Mouse (Mus musculus): ENCODE results near the gene Hoxa11. TPM values are rescaled to one million over a fixed set of nuclear protein-coding genes. Genes with fewer than 3 reads are reported as not detected.

Hoxa11 gene
- polyA plus RNA-seq, 1 experiment from 2014 or later: not detected

GRCm38 (mm10) chr6:52203121-52203370 is 42.6 kb downstream of the Hoxa11 start:
- TF ChIP-seq CTCF (IDR thresholded peaks at IDR 0.05): no peak
- no peak for TF ChIP-seq EP300 (IDR thresholded peaks at IDR 0.05)
- Histone ChIP-seq H3K4me1 (ENCODE audit: insufficient read depth, low read depth, low read length) (no peaks in the 10 kb centered on the region; the same call in 1 of the 2 replicates), H3K9ac (replicated peaks; ENCODE audit: low read depth) (peak overlapping the region; percentile 92), H3K27ac (ENCODE audit: low read length) (peak overlapping the region; percentile 87), H3K4me3 (ENCODE audit: low read depth, low read length) (peak overlapping the region; percentile 60), H3K27me3 (replicated peaks; ENCODE audit: insufficient read depth, low read length) (peaks cover 26% of the 10 kb centered on the region; the same call in 1 of the 2 replicates), H3K36me3 (ENCODE audit: insufficient read depth, low read length) (no peaks in the 10 kb centered on the region), H3K9me3 (ENCODE audit: low read length) (no peaks in the 10 kb centered on the region), H3K4me2 (replicated peaks; ENCODE audit: low read depth, low read length) (peak overlapping the region; percentile 55)
- 11% methylated on average over 10 of the region's 10 CpGs for WGBS
- no peak for DNase-seq (ENCODE audit: low spot score)
- no peak for ATAC-seq

DNA sequence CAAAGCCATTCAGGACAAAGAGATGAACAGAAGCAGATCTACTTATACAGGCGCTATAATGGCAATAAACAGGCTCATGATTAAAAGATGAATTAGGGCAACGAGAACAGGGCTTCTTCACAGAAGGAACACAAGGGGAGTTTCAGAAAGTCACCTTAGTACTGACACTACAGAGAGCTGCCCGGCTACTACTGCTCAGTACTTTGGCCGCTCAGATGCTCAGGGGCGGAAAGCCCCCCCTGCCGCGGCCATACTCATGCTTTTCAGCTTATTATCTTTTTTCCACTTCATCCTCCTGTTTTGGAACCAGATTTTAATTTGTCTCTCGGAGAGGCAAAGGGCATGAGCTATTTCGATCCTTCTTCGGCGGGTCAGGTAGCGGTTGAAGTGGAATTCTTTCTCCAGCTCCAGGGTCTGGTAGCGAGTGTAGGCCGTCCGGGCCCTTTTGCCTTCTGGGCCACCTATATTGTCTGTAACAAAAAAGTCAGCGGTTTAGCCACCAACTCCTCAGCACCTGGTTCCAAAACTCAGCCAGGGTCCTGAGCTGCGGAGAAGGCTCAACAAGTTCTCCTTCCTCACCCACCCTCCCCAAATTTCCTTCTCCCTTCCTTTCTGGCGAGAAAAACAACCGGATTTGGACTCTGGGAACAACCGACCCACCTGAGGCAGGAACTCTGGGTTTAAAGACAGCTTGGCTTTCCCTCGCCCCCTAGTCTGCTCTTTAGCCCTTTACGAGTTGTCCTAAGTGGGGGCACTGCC is 43.1 kb downstream of the Hoxa11 start:
- H3K27me3 ChIP-seq (replicated peaks; ENCODE audit: insufficient read depth, low read length): peaks cover 26% of the 10 kb centered on the region; the same call in 1 of the 2 replicates
- H3K4me2 ChIP-seq (replicated peaks; ENCODE audit: low read depth, low read length): peak overlapping the region; percentile 55
- no peak for TF ChIP-seq CTCF (IDR thresholded peaks at IDR 0.05)
- TF ChIP-seq EP300 (IDR thresholded peaks at IDR 0.05): no peak
- WGBS: 8% methylated on average over 22 of the region's 22 CpGs
- peak overlapping the region; percentile 87 for H3K27ac ChIP-seq (ENCODE audit: low read length)
- ATAC-seq (no peak), DNase-seq (ENCODE audit: low spot score) (no peak)
- no peaks in the 10 kb centered on the region for H3K9me3 ChIP-seq (ENCODE audit: low read length)
- H3K4me1 ChIP-seq (ENCODE audit: insufficient read depth, low read depth, low read length): no peaks in the 10 kb centered on the region; the same call in 1 of the 2 replicates
- H3K36me3 ChIP-seq (ENCODE audit: insufficient read depth, low read length): no peaks in the 10 kb centered on the region
- H3K9ac ChIP-seq (replicated peaks; ENCODE audit: low read depth): peak overlapping the region; percentile 92
- H3K4me3 ChIP-seq (ENCODE audit: low read depth, low read length): peak overlapping the region; percentile 60

- WGBS: 67% methylated on average over 1 of the region's 1 CpGs
- no peaks in the 10 kb centered on the region; the same call in 1 of the 2 replicates for H3K4me1 ChIP-seq (ENCODE audit: insufficient read depth, low read depth, low read length)
- H3K9me3 ChIP-seq (ENCODE audit: low read length): no peaks in the 10 kb centered on the region
- TF ChIP-seq CTCF (IDR thresholded peaks at IDR 0.05): no peak
- TF ChIP-seq EP300 (IDR thresholded peaks at IDR 0.05): no peak
- H3K9ac ChIP-seq (replicated peaks; ENCODE audit: low read depth): peak overlapping the region; percentile 20; the same call in 1 of the 2 replicates
- H3K4me2 ChIP-seq (replicated peaks; ENCODE audit: low read depth, low read length): peak overlapping the region; percentile 55
- H3K27ac ChIP-seq (ENCODE audit: low read length): peak overlapping the region; percentile 83
- H3K4me3 ChIP-seq (ENCODE audit: low read depth, low read length): peak overlapping the region; percentile 22
- ATAC-seq: no peak
- peaks cover 14% of the 10 kb centered on the region; the same call in 1 of the 2 replicates for H3K27me3 ChIP-seq (replicated peaks; ENCODE audit: insufficient read depth, low read length)
- DNase-seq (ENCODE audit: low spot score): no peak
- no peaks in the 10 kb centered on the region for H3K36me3 ChIP-seq (ENCODE audit: insufficient read depth, low read length)
These were observed 44.3 kb downstream of the Hoxa11 start for GRCm38 (mm10) chr6:52201269-52201668.

- no peaks in the 10 kb centered on the region; the same call in 1 of the 2 replicates for H3K4me1 ChIP-seq (ENCODE audit: insufficient read depth, low read depth, low read length)
- TF ChIP-seq CTCF (IDR thresholded peaks at IDR 0.05): no peak
- TF ChIP-seq EP300 (IDR thresholded peaks at IDR 0.05): no peak
- H3K4me3 ChIP-seq (ENCODE audit: low read depth, low read length): peak overlapping the region; percentile 22
- peak overlapping the region; percentile 83 for H3K27ac ChIP-seq (ENCODE audit: low read length)
- DNase-seq (ENCODE audit: low spot score) (no peak), ATAC-seq (no peak)
- no peaks in the 10 kb centered on the region for H3K9me3 ChIP-seq (ENCODE audit: low read length)
- WGBS: 21% methylated on average over 10 of the region's 10 CpGs
- peak overlapping the region; percentile 55 for H3K4me2 ChIP-seq (replicated peaks; ENCODE audit: low read depth, low read length)
- H3K9ac ChIP-seq (replicated peaks; ENCODE audit: low read depth): peak overlapping the region; percentile 20
- peaks cover 9% of the 10 kb centered on the region; the same call in 1 of the 2 replicates for H3K27me3 ChIP-seq (replicated peaks; ENCODE audit: insufficient read depth, low read length)
- H3K36me3 ChIP-seq (ENCODE audit: insufficient read depth, low read length): no peaks in the 10 kb centered on the region
These were observed 44.8 kb downstream of the Hoxa11 start for GRCm38 (mm10) chr6:52200751-52201250.

GRCm38 (mm10) chr6:52200073-52200750 is 45.4 kb downstream of the Hoxa11 start:
- no peak for TF ChIP-seq CTCF (IDR thresholded peaks at IDR 0.05)
- Histone ChIP-seq H3K9ac (replicated peaks; ENCODE audit: low read depth) (peak overlapping the region; percentile 20; the same call in 1 of the 2 replicates), H3K4me3 (ENCODE audit: low read depth, low read length) (peak overlapping the region; percentile 22; the same call in 1 of the 2 replicates), H3K27ac (ENCODE audit: low read length) (peak overlapping the region; percentile 83), H3K9me3 (ENCODE audit: low read length) (no peaks in the 10 kb centered on the region), H3K36me3 (ENCODE audit: insufficient read depth, low read length) (no peaks in the 10 kb centered on the region), H3K4me1 (ENCODE audit: insufficient read depth, low read depth, low read length) (no peaks in the 10 kb centered on the region; the same call in 1 of the 2 replicates), H3K4me2 (replicated peaks; ENCODE audit: low read depth, low read length) (peak overlapping the region; percentile 55), H3K27me3 (replicated peaks; ENCODE audit: insufficient read depth, low read length) (peaks cover 9% of the 10 kb centered on the region; the same call in 1 of the 2 replicates)
- DNase-seq (ENCODE audit: low spot score): peak; percentile 76
- WGBS: 9% methylated on average over 30 of the region's 30 CpGs
- ATAC-seq: no peak

- 0 out of 2 replicates have a peak, but pooled peaks cover 9% of the 10 kb centered on the region for H3K27me3 ChIP-seq (replicated peaks; ENCODE audit: insufficient read depth, low read length)
- ATAC-seq: peak; percentile 84
- DNase-seq (ENCODE audit: low spot score): peak; percentile 91
- no peak overlapping the region for H3K4me3 ChIP-seq (ENCODE audit: low read depth, low read length)
- H3K9me3 ChIP-seq (ENCODE audit: low read length): no peaks in the 10 kb centered on the region
- H3K27ac ChIP-seq (ENCODE audit: low read length): peak overlapping the region; percentile 76
- H3K4me1 ChIP-seq (ENCODE audit: insufficient read depth, low read depth, low read length): no peaks in the 10 kb centered on the region
- no peak overlapping the region for H3K9ac ChIP-seq (replicated peaks; ENCODE audit: low read depth)
- H3K36me3 ChIP-seq (ENCODE audit: insufficient read depth, low read length): no peaks in the 10 kb centered on the region
- H3K4me2 ChIP-seq (replicated peaks; ENCODE audit: low read depth, low read length): peak overlapping the region; percentile 25
- TF ChIP-seq EP300 (IDR thresholded peaks at IDR 0.05): no peak; the same call in 1 of the 2 replicates
- TF ChIP-seq CTCF (IDR thresholded peaks at IDR 0.05): peak; percentile 71
- 12% methylated on average over 10 of the region's 10 CpGs for WGBS
These were observed 48.3 kb downstream of the Hoxa11 start for GRCm38 (mm10) chr6:52197271-52197670.
